Mouse (Mus musculus) heart, adult 2 months (tissue): ENCODE data around the gene Gpx1. TPM values are rescaled to one million over a fixed set of nuclear protein-coding genes. Genes with fewer than 3 reads are reported as not detected.
"Not testable (repeated sequence)": the region's sequence is repeated elsewhere in the genome, so short reads cannot be mapped to it uniquely, and the experiment has no call there.

Experiments used
- DNase-seq, 2 experiments: peaks; one replicate each; pipeline ENCODE4 v3.0.0; 2021
- H3K27ac ChIP-seq: fragments of 200-600 bp; 2 replicates; pipeline ENCODE4 v1.8.1; 2022
- H3K27me3 ChIP-seq: fragments of 200-500 bp; 2 replicates; pipeline ENCODE4 v1.6.1; 2012; ENCODE audit warnings: mild to moderate bottlenecking, low read length, inconsistent platforms, mixed read lengths; ENCODE audit not compliant: control insufficient read depth, insufficient read depth
- H3K36me3 ChIP-seq: fragments of 200-500 bp; 2 replicates; pipeline ENCODE4 v1.6.1; 2012; ENCODE audit warnings: low read length, inconsistent platforms; ENCODE audit not compliant: control insufficient read depth, insufficient read depth
- H3K4me1 ChIP-seq: fragments of 200-500 bp; 2 replicates; pipeline ENCODE4 v1.6.1; 2011; ENCODE audit warnings: low read length; ENCODE audit not compliant: control insufficient read depth, insufficient read depth
- H3K4me3 ChIP-seq: fragments of 200-600 bp; 2 replicates; pipeline ENCODE4 v1.8.1; 2022
- H3K79me2 ChIP-seq: fragments of 200-500 bp; replicated peaks from 2 replicates; pipeline ENCODE4 v1.6.1; 2012; ENCODE audit warnings: mild to moderate bottlenecking, inconsistent platforms, low read length, moderate library complexity, mixed read lengths; ENCODE audit not compliant: control insufficient read depth, insufficient read depth
- H3K9ac ChIP-seq: fragments of 200-500 bp; 2 replicates; pipeline ENCODE4 v1.6.1; 2012; ENCODE audit warnings: low read depth, mild to moderate bottlenecking, control low read depth, inconsistent platforms, low read length, mixed read lengths
- CTCF ChIP-seq: fragments of 200-600 bp; IDR thresholded peaks from 2 replicates; pipeline ENCODE4 v1.8.1; 2022; ENCODE audit warnings: antibody characterized with exemption, mild to moderate bottlenecking, moderate library complexity
- EP300 ChIP-seq: fragments of 200-500 bp; IDR thresholded peaks from 2 replicates; pipeline ENCODE4 v1.6.1; 2011; ENCODE audit warnings: low read depth, low read length, control low read depth; ENCODE audit not compliant: insufficient read depth
- POLR2A ChIP-seq: fragments of 200-500 bp; IDR thresholded peaks from 2 replicates; pipeline ENCODE4 v1.6.1; 2011; ENCODE audit warnings: mild to moderate bottlenecking, low read depth, low read length, control low read depth; ENCODE audit not compliant: insufficient read depth
- WGBS: fragments of 180-500 bp; shearing (Covaris S2); methylation state at CpG from one replicate; pipeline ENCODE4 v1.1.7; 2018; 5-methylcytosine and 5-hydroxymethylcytosine counted together
- intact Hi-C: fragments of 180-260 bp; cut with DNase I; formaldehyde crosslinking; loops from one replicate; pipeline ENCODE4 v1.15.1; 2025
- polyA plus RNA-seq: library from polyadenylated mRNA; depleted of rRNA; stranded (reverse); fragments of >200 nt; gene quantifications from 2 replicates; pipeline ENCODE4 v1.2.3, GENCODE M21; 2012
- total RNA-seq, 2 experiments: library from RNA; stranded (reverse); gene quantifications; 2 replicates each; pipeline ENCODE4 v1.2.3; 2021

Gene Gpx1
- total and polyA plus RNA-seq, 3 experiments, result 92.2 to 327 (median 130) TPM

DNA sequence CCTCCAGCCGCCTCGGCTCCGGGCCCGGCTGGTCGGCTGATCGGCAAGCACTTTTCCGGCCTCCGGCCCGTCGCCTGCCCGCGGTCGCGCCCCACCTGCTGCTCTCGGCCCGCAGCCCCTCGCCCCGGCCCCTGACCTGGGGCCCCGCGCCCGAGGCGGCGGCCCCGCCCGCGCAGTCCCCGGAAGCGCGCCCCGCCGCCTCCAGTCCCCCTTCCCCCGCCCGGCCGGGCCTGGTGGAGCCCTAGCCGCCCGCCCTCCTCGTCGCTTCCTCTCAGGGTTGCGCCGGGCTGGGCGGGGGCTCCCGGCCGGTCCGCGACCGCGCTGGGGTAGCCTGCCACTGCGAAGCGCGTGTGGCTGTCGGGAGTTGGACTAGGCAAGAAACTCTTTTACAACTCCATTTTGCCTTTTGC is 32.1 kb upstream of the Gpx1 start:
- intact Hi-C loops, result loop anchor here (1.0 kb wide), 1 partner anchor 41 kb away; the partner anchor contains the start of gene Usp4
- peaks cover 8% of the 10 kb centered on the region for H3K79me2 ChIP-seq
- peaks cover 41% of the 10 kb centered on the region for H3K36me3 ChIP-seq
- peaks cover 15% of the 10 kb centered on the region for H3K4me1 ChIP-seq
- no peak for TF ChIP-seq EP300
- TF ChIP-seq POLR2A, result no peak
- no peak for TF ChIP-seq CTCF
- H3K27me3 ChIP-seq, result no peaks in the 10 kb centered on the region
- peak overlapping the region; percentile 99 for H3K9ac ChIP-seq
- peak overlapping the region; percentile 100 for H3K27ac ChIP-seq
- DNase-seq, result peak; percentile 89 to 92
- peak overlapping the region; percentile 100 for H3K4me3 ChIP-seq
- WGBS, result 2% methylated on average over 46 of the region's 51 CpGs

DNA sequence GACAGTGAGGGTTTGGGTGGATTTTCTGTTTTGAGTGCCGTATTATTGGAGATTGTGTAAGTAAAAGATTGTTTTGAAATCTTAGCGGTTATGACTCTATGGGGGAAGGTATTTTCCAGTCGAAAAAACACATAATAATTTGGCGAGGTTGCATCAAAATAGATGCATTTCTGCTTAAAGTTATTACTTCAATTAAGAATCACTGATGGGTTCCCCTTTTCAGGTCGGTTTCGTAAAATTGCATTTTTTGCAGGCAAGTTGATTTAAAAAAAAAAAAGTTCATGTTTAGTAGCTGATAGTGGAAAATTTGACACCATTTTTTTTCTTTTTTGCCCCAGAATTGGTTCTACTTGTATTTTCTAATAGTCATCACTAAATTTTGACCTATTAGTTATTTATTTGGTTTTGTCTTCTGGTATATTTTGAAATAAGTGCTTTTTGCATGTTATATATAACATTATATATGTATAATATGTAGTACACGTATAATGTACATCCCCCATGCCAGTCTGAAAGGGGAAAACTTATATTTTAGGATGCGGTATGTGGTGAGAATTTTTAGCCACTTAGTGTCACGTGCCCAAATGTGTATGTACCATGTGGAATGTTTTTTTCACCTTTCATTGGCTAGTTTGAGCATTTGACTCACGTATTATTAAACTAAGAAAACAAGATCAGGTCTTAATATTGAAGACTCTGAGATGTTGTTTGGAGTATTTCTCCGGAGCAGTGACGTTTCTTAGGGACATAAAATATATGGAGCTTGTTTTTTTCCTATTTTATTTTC is 31.5 kb upstream of the Gpx1 start:
- H3K4me3 ChIP-seq, result peak overlapping the region; percentile 100
- H3K79me2 ChIP-seq, result peaks cover 8% of the 10 kb centered on the region
- intact Hi-C loops, result no loop called here
- WGBS, result 1% methylated on average over 12 of the region's 12 CpGs
- peak overlapping the region; percentile 100 for H3K27ac ChIP-seq
- no peaks in the 10 kb centered on the region for H3K27me3 ChIP-seq
- TF ChIP-seq EP300 (no peak), CTCF (no peak)
- peak overlapping the region; percentile 99 for H3K9ac ChIP-seq
- peaks cover 17% of the 10 kb centered on the region for H3K4me1 ChIP-seq
- H3K36me3 ChIP-seq, result peaks cover 46% of the 10 kb centered on the region
- no peak for DNase-seq

DNA sequence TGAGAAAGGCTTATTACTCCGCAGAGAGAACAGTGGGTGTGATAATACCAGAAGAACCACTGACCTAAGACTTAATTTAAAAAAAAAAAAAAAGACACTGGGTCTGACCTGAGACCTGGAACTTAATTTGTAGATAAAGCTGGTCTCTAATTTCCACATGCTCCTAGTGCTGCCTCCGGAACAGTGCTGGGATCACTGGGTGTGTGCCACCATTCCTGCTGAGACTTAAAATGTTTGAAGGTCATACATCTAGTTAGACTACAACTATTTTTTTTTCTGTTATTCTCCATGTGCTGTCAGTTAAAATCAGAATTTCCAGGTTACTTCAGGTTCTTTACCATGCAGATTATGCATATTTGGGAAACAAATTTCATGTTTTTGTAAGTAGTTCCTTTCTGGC is 30.6 kb upstream of the Gpx1 start:
- Histone ChIP-seq H3K9ac (no peak overlapping the region), H3K79me2 (peaks cover 8% of the 10 kb centered on the region), H3K27me3 (no peaks in the 10 kb centered on the region), H3K4me3 (peak overlapping the region; percentile 100), H3K4me1 (peaks cover 19% of the 10 kb centered on the region), H3K36me3 (peaks cover 53% of the 10 kb centered on the region), H3K27ac (peak overlapping the region; percentile 53)
- intact Hi-C loops, result loop anchor here (2.0 kb wide), 1 partner anchor 31 kb away; the partner anchor contains the start of gene Gpx1
- DNase-seq, result no peak
- TF ChIP-seq CTCF, result no peak
- TF ChIP-seq EP300, result no peak
- TF ChIP-seq POLR2A, result no peak
- WGBS, result 0% methylated on average over 2 of the region's 2 CpGs

DNA sequence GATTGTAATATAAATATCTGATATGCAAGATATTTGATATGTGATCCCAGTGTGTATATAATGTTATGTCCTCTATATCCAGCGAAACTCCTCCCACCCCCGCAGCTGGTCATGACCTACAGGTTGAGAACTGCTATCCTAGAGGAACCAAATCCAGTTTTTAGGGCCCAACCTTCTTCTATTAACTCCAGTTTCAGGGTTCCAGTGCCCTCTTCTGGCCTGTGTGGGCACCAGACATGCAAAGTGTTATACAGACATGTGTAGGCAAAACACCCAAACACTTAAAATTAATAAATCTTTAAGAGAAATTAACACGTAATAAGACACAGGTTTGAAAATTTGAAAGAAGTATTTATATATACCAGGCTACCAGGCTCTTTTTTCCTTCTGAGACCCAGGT is 21.1 kb upstream of the Gpx1 start:
- H3K27ac ChIP-seq, result no peak overlapping the region
- H3K36me3 ChIP-seq, result peaks cover 51% of the 10 kb centered on the region
- no peak overlapping the region for H3K4me3 ChIP-seq
- TF ChIP-seq EP300 (no peak), POLR2A (no peak), CTCF (peak; percentile 54)
- H3K4me1 ChIP-seq, result peaks cover 4% of the 10 kb centered on the region
- no peaks in the 10 kb centered on the region for H3K27me3 ChIP-seq
- no peak for DNase-seq
- intact Hi-C loops, result no loop called here
- peaks cover 7% of the 10 kb centered on the region for H3K79me2 ChIP-seq
- no peak overlapping the region for H3K9ac ChIP-seq
- WGBS, result 92% methylated on average over 3 of the region's 3 CpGs

DNA sequence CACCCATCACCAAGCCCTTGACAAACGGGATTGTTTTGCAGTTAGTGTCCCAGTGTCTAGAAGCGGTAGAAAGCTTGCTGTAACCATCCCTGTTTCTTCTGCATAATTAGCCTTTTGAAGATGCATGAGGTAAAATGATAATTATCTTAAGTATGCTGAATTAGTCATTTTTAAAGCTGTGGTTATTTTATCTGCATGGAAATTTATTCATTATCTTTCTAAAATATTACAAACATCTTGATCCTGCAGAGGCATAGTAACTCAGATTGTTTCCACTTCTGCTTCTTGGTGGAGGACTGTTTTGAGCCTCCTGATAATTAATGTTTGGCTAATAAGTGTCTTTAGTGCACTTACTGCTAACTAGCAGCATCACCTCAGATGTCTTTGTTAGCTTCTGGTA is 20.2 kb upstream of the Gpx1 start:
- DNase-seq, result no peak
- 55% methylated on average over 2 of the region's 2 CpGs for WGBS
- H3K27me3 ChIP-seq, result no peaks in the 10 kb centered on the region
- H3K79me2 ChIP-seq, result peaks cover 10% of the 10 kb centered on the region
- no peak overlapping the region; the same call in 1 of the 2 replicates for H3K9ac ChIP-seq
- peaks cover 4% of the 10 kb centered on the region for H3K4me1 ChIP-seq
- TF ChIP-seq CTCF, result no peak
- no peak for TF ChIP-seq EP300
- no peak for TF ChIP-seq POLR2A
- no peak overlapping the region for H3K27ac ChIP-seq
- intact Hi-C loops, result no loop called here
- H3K4me3 ChIP-seq, result no peak overlapping the region
- H3K36me3 ChIP-seq, result peaks cover 48% of the 10 kb centered on the region

DNA sequence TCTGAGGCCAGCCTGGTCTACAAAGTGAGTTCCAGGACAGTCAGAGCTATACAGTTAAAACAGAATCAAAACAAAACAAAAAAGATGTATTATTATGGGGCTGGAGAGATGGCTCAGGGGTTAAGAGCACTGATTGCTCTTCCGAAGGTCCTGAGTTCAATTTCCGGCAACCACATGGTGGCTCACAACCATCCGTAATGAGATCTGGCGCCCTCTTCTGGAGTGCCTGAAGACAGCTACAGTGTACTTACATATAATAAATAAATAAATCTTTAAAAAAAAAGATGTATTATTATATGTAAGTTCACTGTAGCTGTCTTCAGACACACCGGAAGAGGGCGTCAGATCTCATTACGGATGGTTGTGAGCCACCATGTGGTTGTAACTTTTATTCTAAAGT is 16.6 kb upstream of the Gpx1 start:
- DNase-seq, H3K4me1 ChIP-seq, H3K27me3 ChIP-seq, intact Hi-C loops, H3K9ac ChIP-seq, H3K4me3 ChIP-seq, H3K27ac ChIP-seq: not testable (repeated sequence)
- peaks cover 10% of the 10 kb centered on the region for H3K79me2 ChIP-seq
- peaks cover 56% of the 10 kb centered on the region for H3K36me3 ChIP-seq
- 86% methylated on average over 7 of the region's 7 CpGs for WGBS
- TF ChIP-seq CTCF, result peak; percentile 55
